Mouse (Mus musculus) adrenal gland, adult 18-20 months (tissue): ENCODE measurements at regions not wholly inside any gene's neighbourhood (a gene's known extent, or its start where the extent isn't known, plus 50 kb on each side); places are given as distances from the start of the nearest gene placed in this dataset.
A peak's percentile ranks its signal among the peaks of the same experiment; 100 is the strongest.

Source experiments
- DNase-seq, 2 experiments: peaks; one replicate each; pipeline ENCODE4 v3.0.0; 2021 to 2022; ENCODE audit warnings: low spot score in 2 of 2

- no peak for DNase-seq
These were observed 105.4 kb downstream of the Ahr start for GRCm38 (mm10) chr12:35429473-35429872.

- DNase-seq: no peak
These were observed 115.6 kb downstream of the Ahr start for GRCm38 (mm10) chr12:35419206-35419605.

- peak in 1 of 2 experiments; percentile 9 for DNase-seq
These were observed 116.9 kb downstream of the Ahr start for GRCm38 (mm10) chr12:35417943-35418342.

- no peak for DNase-seq
These were observed 118.3 kb downstream of the Ahr start for GRCm38 (mm10) chr12:35416583-35416982.

- DNase-seq: no peak
These were observed 122.1 kb downstream of the Ahr start for GRCm38 (mm10) chr12:35412715-35413114.

GRCm38 (mm10) chr12:35408461-35408860 is 126.4 kb downstream of the Ahr start:
- DNase-seq: no peak

GRCm38 (mm10) chr12:35408044-35408443 is 126.8 kb downstream of the Ahr start:
- no peak for DNase-seq

GRCm38 (mm10) chr12:35401853-35402252 is 133.0 kb downstream of the Ahr start:
- no peak for DNase-seq

GRCm38 (mm10) chr12:35401219-35401618 is 133.6 kb downstream of the Ahr start:
- no peak for DNase-seq

- DNase-seq: no peak
These were observed 139.6 kb downstream of the Ahr start for GRCm38 (mm10) chr12:35395211-35395610.

GRCm38 (mm10) chr12:35392111-35392510 is 142.7 kb downstream of the Ahr start:
- no peak for DNase-seq

- DNase-seq: no peak
These were observed 144.6 kb downstream of the Ahr start for GRCm38 (mm10) chr12:35390266-35390665.

- no peak for DNase-seq
These were observed 145.0 kb downstream of the Ahr start for GRCm38 (mm10) chr12:35389839-35390238.

- no peak for DNase-seq
These were observed 150.6 kb downstream of the Ahr start for GRCm38 (mm10) chr12:35384211-35384610.

GRCm38 (mm10) chr12:35377266-35377665 is 157.6 kb downstream of the Ahr start:
- no peak for DNase-seq

- no peak for DNase-seq
These were observed 158.5 kb downstream of the Ahr start for GRCm38 (mm10) chr12:35376365-35376764.

- no peak for DNase-seq
These were observed 176.9 kb downstream of the Ahr start for GRCm38 (mm10) chr12:35357901-35358300.

- no peak for DNase-seq
These were observed 196.5 kb downstream of the Ahr start for GRCm38 (mm10) chr12:35338191-35338954.

GRCm38 (mm10) chr12:35336314-35336713 is 198.5 kb downstream of the Ahr start:
- DNase-seq: no peak

- DNase-seq: no peak
These were observed 200.3 kb downstream of the Ahr start for GRCm38 (mm10) chr12:35334344-35335075.

- peak in 1 of 2 experiments; percentile 36 for DNase-seq
These were observed 203.5 kb downstream of the Ahr start for GRCm38 (mm10) chr12:35331303-35331702.

GRCm38 (mm10) chr12:35329699-35330098 is 205.1 kb downstream of the Ahr start:
- no peak for DNase-seq
